Mouse (Mus musculus): ENCODE measurements around the gene Zfp710.

- TF ChIP-seq CTCF (IDR thresholded peaks at IDR 0.05; ENCODE audit: control insufficient read depth, insufficient read depth, insufficient replicate concordance, low read depth, low read length) (no peak), POLR2A (IDR thresholded peaks at IDR 0.05; ENCODE audit: control insufficient read depth, low read depth, low read length) (no peak)
Measured at GRCm38 (mm10) chr7:80092351-80093046, 67.9 kb downstream of the Zfp710 start.
